Mouse (Mus musculus) telencephalon, adult 2 months (tissue): ENCODE data around the gene Alcam.

ENCODE experiments used
- DNase-seq: peaks from one replicate; pipeline ENCODE4 v3.0.0-alpha.2; 2011; ENCODE audit warnings: low read depth, low spot score

Gene Alcam

GRCm38 (mm10) chr16:52261755-52262154, 192.1 kb downstream of the Alcam start:
- DNase-seq, result no peak

GRCm38 (mm10) chr16:52250935-52251334, 202.9 kb downstream of the Alcam start:
- no peak for DNase-seq

- no peak for DNase-seq
Observed at GRCm38 (mm10) chr16:52250196-52250595, 203.7 kb downstream of the Alcam start.

GRCm38 (mm10) chr16:52243421-52243973, 210.4 kb downstream of the Alcam start:
- no peak for DNase-seq

- no peak for DNase-seq
Observed at GRCm38 (mm10) chr16:52242144-52242543, 211.7 kb downstream of the Alcam start.

GRCm38 (mm10) chr16:52229930-52230329, 223.9 kb downstream of the Alcam start:
- DNase-seq, result peak; percentile 83

GRCm38 (mm10) chr16:52229446-52229845, 224.4 kb downstream of the Alcam start:
- DNase-seq, result no peak

- DNase-seq, result no peak
Observed at GRCm38 (mm10) chr16:52222896-52223295, 231.0 kb downstream of the Alcam start.

GRCm38 (mm10) chr16:52219069-52219468, 234.8 kb downstream of the Alcam start:
- DNase-seq, result peak; percentile 19

- DNase-seq, result no peak
Observed at GRCm38 (mm10) chr16:52210844-52211606, 242.8 kb downstream of the Alcam start.

- DNase-seq, result no peak
Observed at GRCm38 (mm10) chr16:52200107-52200506, 253.8 kb downstream of the Alcam start.
